28 mouse cellular contexts compared by ENCODE assay signal in genomic region chr9:46004529-46004928, GRCm38 (mm10).
"Had no signal": no experiment of that assay in that cellular context is flagged by ENCODE, and none has a peak within 500 bp of the region (broad histone marks: within the 10 kb centered on the region; RNA-seq: fewer than 3 reads in every experiment).

No protein-coding gene starts in this region.

- H3K27ac ChIP-seq: left cerebral cortex, adult 2 months; limb, embryonic 10.5 days; limb, embryonic 12.5 days; limb, embryonic 13.5 days; liver, embryonic 12.5 days; liver, embryonic 13.5 days; liver, embryonic 14.5 days; liver, embryonic 15.5 days; lung, embryonic 15.5 days; macrophage; midbrain, embryonic 10.5 days; midbrain, embryonic 12.5 days; midbrain, embryonic 13.5 days; midbrain, embryonic 15.5 days had no signal

- H3K4me3 ChIP-seq: left cerebral cortex, adult 2 months; limb, embryonic 10.5 days; limb, embryonic 12.5 days; limb, embryonic 13.5 days; limb, embryonic 15.5 days; liver, embryonic 12.5 days; liver, embryonic 13.5 days; liver, embryonic 15.5 days; lung, embryonic 15.5 days; megakaryocyte, embryonic 14.5 days; midbrain, embryonic 10.5 days; midbrain, embryonic 12.5 days; midbrain, embryonic 13.5 days; midbrain, embryonic 15.5 days; myocyte had no signal

- H3K36me3 ChIP-seq: limb, embryonic 10.5 days; limb, embryonic 12.5 days; limb, embryonic 13.5 days; limb, embryonic 15.5 days; liver, embryonic 12.5 days; liver, embryonic 13.5 days; liver, embryonic 15.5 days; lung, embryonic 15.5 days; midbrain, embryonic 10.5 days; midbrain, embryonic 12.5 days; midbrain, embryonic 13.5 days; midbrain, embryonic 15.5 days had no signal

- H3K9me3 ChIP-seq: limb, embryonic 10.5 days; limb, embryonic 12.5 days; limb, embryonic 13.5 days; limb, embryonic 15.5 days; liver, embryonic 12.5 days; liver, embryonic 13.5 days; liver, embryonic 15.5 days; lung, embryonic 15.5 days; megakaryocyte, embryonic 14.5 days; midbrain, embryonic 10.5 days; midbrain, embryonic 12.5 days; midbrain, embryonic 13.5 days; midbrain, embryonic 15.5 days had no signal

- H3K4me1 ChIP-seq: limb, embryonic 13.5 days; lung, embryonic 15.5 days; midbrain, embryonic 12.5 days; midbrain, embryonic 13.5 days had no signal

- H3K27me3 ChIP-seq: limb, embryonic 12.5 days; limb, embryonic 13.5 days; limb, embryonic 15.5 days; liver, embryonic 13.5 days; lung, embryonic 15.5 days; midbrain, embryonic 12.5 days; midbrain, embryonic 13.5 days; midbrain, embryonic 15.5 days had no signal

- DNase-seq: left cerebral cortex, postnatal 4 days; liver; liver, embryonic 13.5 days; liver, postnatal 0 days; lung, adult 18-20 months; lung, adult 2 months; lung, embryonic 14.5 days; lung, postnatal 10 days; lung, postnatal 14 days; lung, postnatal 36 days; lung, postnatal 4 days; midbrain, embryonic 14.5 days had no signal
